Mouse (Mus musculus) T-helper 1 cell (primary cell): ENCODE data around the gene Naa80.

ENCODE experiments used
- in situ Hi-C: fragments of 300-600 bp; cut with MboI, MseI; formaldehyde crosslinking; loops from one replicate; pipeline ENCODE4 v1.15.1; 2025; ENCODE audit warnings: high pct_unique_total_duplicates

Gene Naa80

GRCm38 (mm10) chr9:107612945-107613569, 34.4 kb downstream of the Naa80 start:
- in situ Hi-C loops = no loop called here

GRCm38 (mm10) chr9:107615035-107615434, 36.3 kb downstream of the Naa80 start:
- in situ Hi-C loops = no loop called here

GRCm38 (mm10) chr9:107617461-107617860, 38.8 kb downstream of the Naa80 start:
- in situ Hi-C loops = no loop called here

GRCm38 (mm10) chr9:107618098-107618497, 39.4 kb downstream of the Naa80 start:
- in situ Hi-C loops = no loop called here

GRCm38 (mm10) chr9:107618778-107619545, 40.3 kb downstream of the Naa80 start:
- in situ Hi-C loops = no loop called here

GRCm38 (mm10) chr9:107619546-107619879, 40.8 kb downstream of the Naa80 start:
- in situ Hi-C loops = no loop called here

GRCm38 (mm10) chr9:107620954-107621353, 42.3 kb downstream of the Naa80 start:
- in situ Hi-C loops = no loop called here

- in situ Hi-C loops = no loop called here
These were observed 45.9 kb downstream of the Naa80 start for GRCm38 (mm10) chr9:107624539-107624938.

- in situ Hi-C loops = no loop called here
These were observed 46.3 kb downstream of the Naa80 start for GRCm38 (mm10) chr9:107624951-107625350.

GRCm38 (mm10) chr9:107625351-107626128, 46.9 kb downstream of the Naa80 start:
- in situ Hi-C loops = no loop called here

GRCm38 (mm10) chr9:107626158-107626843, 47.6 kb downstream of the Naa80 start:
- in situ Hi-C loops = no loop called here

GRCm38 (mm10) chr9:107626844-107627277, 48.2 kb downstream of the Naa80 start:
- in situ Hi-C loops = no loop called here

- in situ Hi-C loops = no loop called here
These were observed 48.9 kb downstream of the Naa80 start for GRCm38 (mm10) chr9:107627387-107628255.

GRCm38 (mm10) chr9:107628721-107629410, 50.2 kb downstream of the Naa80 start:
- in situ Hi-C loops = no loop called here

GRCm38 (mm10) chr9:107629411-107629730, 50.7 kb downstream of the Naa80 start:
- in situ Hi-C loops = no loop called here

- in situ Hi-C loops = no loop called here
These were observed 51.3 kb downstream of the Naa80 start for GRCm38 (mm10) chr9:107629901-107630425.

GRCm38 (mm10) chr9:107630576-107630975, 51.9 kb downstream of the Naa80 start:
- in situ Hi-C loops = no loop called here

- in situ Hi-C loops = no loop called here
These were observed 52.7 kb downstream of the Naa80 start for GRCm38 (mm10) chr9:107631311-107631826.

- in situ Hi-C loops = no loop called here
These were observed 53.2 kb downstream of the Naa80 start for GRCm38 (mm10) chr9:107631861-107632260.

- in situ Hi-C loops = no loop called here
These were observed 53.8 kb downstream of the Naa80 start for GRCm38 (mm10) chr9:107632478-107632877.
